Mouse (Mus musculus) olfactory bulb, adult 2 months (tissue): ENCODE measurements around the gene Agmo. TPM values are rescaled to one million over a fixed set of nuclear protein-coding genes. Genes with fewer than 3 reads are reported as not detected.

Experiments
- H3K27ac ChIP-seq: fragments of 200-500 bp; 2 replicates; pipeline ENCODE4 v1.5.1; 2012; ENCODE audit warnings: low read depth, low read length; ENCODE audit not compliant: insufficient read depth
- H3K4me1 ChIP-seq: fragments of 200-500 bp; 2 replicates; pipeline ENCODE4 v1.6.1; 2012; ENCODE audit warnings: low read length; ENCODE audit not compliant: control insufficient read depth, insufficient read depth
- H3K4me3 ChIP-seq: fragments of 200-500 bp; 2 replicates; pipeline ENCODE4 v1.5.1; 2012; ENCODE audit warnings: mild to moderate bottlenecking, low read depth, low read length, moderate library complexity; ENCODE audit not compliant: insufficient read depth
- CTCF ChIP-seq: fragments of 200-500 bp; IDR thresholded peaks from 2 replicates; pipeline ENCODE4 v1.5.1; 2012; ENCODE audit warnings: low read depth, mild to moderate bottlenecking, low read length, moderate library complexity; ENCODE audit not compliant: insufficient read depth
- POLR2A ChIP-seq: fragments of 200-500 bp; IDR thresholded peaks from 2 replicates; pipeline ENCODE4 v1.6.1; 2012; ENCODE audit warnings: mild to moderate bottlenecking, low read depth, low read length, moderate library complexity; ENCODE audit not compliant: insufficient read depth
- WGBS: fragments of 180-500 bp; shearing (Covaris S2); methylation state at CpG from one replicate; pipeline ENCODE4 v1.1.7; 2018; 5-methylcytosine and 5-hydroxymethylcytosine counted together
- polyA plus RNA-seq: library from polyadenylated mRNA; stranded (reverse); fragments of >200 nt; gene quantifications from 2 replicates; pipeline ENCODE4 v1.2.4, GENCODE M21; 2012; ENCODE audit warnings: low replicate concordance; ENCODE audit not compliant: missing spikeins, insufficient read depth, insufficient read length

The Agmo gene
- polyA plus RNA-seq, 1 experiment = not detected

GRCm38 (mm10) chr12:37476849-37477248, 235.4 kb downstream of the Agmo start:
- H3K4me3 ChIP-seq = no peak overlapping the region
- H3K4me1 ChIP-seq = no peaks in the 10 kb centered on the region
- no peak overlapping the region for H3K27ac ChIP-seq
- WGBS = 96% methylated on average over 2 of the region's 2 CpGs
- no peak for TF ChIP-seq POLR2A
- no peak for TF ChIP-seq CTCF

- 79% methylated on average over 3 of the region's 3 CpGs for WGBS
- Histone ChIP-seq H3K4me1 (no peaks in the 10 kb centered on the region), H3K27ac (no peak overlapping the region), H3K4me3 (no peak overlapping the region)
- TF ChIP-seq CTCF (no peak), POLR2A (no peak)
Measured at GRCm38 (mm10) chr12:37487991-37488390, 246.6 kb downstream of the Agmo start.

- TF ChIP-seq POLR2A (no peak), CTCF (no peak)
- Histone ChIP-seq H3K4me1 (no peaks in the 10 kb centered on the region), H3K27ac (no peak overlapping the region), H3K4me3 (no peak overlapping the region)
- 61% methylated on average over 3 of the region's 3 CpGs for WGBS
Measured at GRCm38 (mm10) chr12:37498871-37499270, 257.4 kb downstream of the Agmo start.

GRCm38 (mm10) chr12:37507406-37507805, 266.0 kb downstream of the Agmo start:
- TF ChIP-seq POLR2A (no peak), CTCF (no peak)
- H3K4me1 ChIP-seq = no peaks in the 10 kb centered on the region
- H3K4me3 ChIP-seq = no peak overlapping the region
- no peak overlapping the region for H3K27ac ChIP-seq
- WGBS = 47% methylated on average over 1 of the region's 1 CpGs

GRCm38 (mm10) chr12:37507826-37508225, 266.4 kb downstream of the Agmo start:
- Histone ChIP-seq H3K4me1 (no peaks in the 10 kb centered on the region), H3K27ac (no peak overlapping the region), H3K4me3 (no peak overlapping the region)
- TF ChIP-seq POLR2A (no peak), CTCF (no peak)
- WGBS = 49% methylated on average over 2 of the region's 2 CpGs

GRCm38 (mm10) chr12:37521772-37522171, 280.3 kb downstream of the Agmo start:
- 83% methylated on average over 1 of the region's 1 CpGs for WGBS
- no peak overlapping the region for H3K27ac ChIP-seq
- no peak for TF ChIP-seq POLR2A
- TF ChIP-seq CTCF = no peak

GRCm38 (mm10) chr12:37524662-37525061, 283.2 kb downstream of the Agmo start:
- no peak overlapping the region for H3K4me3 ChIP-seq
- 79% methylated on average over 3 of the region's 3 CpGs for WGBS
- TF ChIP-seq CTCF (no peak), POLR2A (no peak)
- no peaks in the 10 kb centered on the region for H3K4me1 ChIP-seq
- H3K27ac ChIP-seq = no peak overlapping the region

More at GRCm38 (mm10) chr12:37521772-37522171, 280.3 kb downstream of the Agmo start:
- Histone ChIP-seq H3K4me1 (no peaks in the 10 kb centered on the region), H3K4me3 (no peak overlapping the region)

GRCm38 (mm10) chr12:37540994-37541393, 299.6 kb downstream of the Agmo start:
- TF ChIP-seq CTCF (no peak), POLR2A (no peak)
- Histone ChIP-seq H3K27ac (no peak overlapping the region), H3K4me3 (no peak overlapping the region), H3K4me1 (no peaks in the 10 kb centered on the region)
- 82% methylated on average over 1 of the region's 1 CpGs for WGBS

GRCm38 (mm10) chr12:37558284-37558683, 316.8 kb downstream of the Agmo start:
- no peak overlapping the region for H3K4me3 ChIP-seq
- 75% methylated on average over 1 of the region's 1 CpGs for WGBS
- no peaks in the 10 kb centered on the region for H3K4me1 ChIP-seq
- no peak overlapping the region for H3K27ac ChIP-seq
- no peak for TF ChIP-seq CTCF
